Mouse (Mus musculus): ENCODE measurements around the gene Crisp2. TPM values are rescaled to one million over a fixed set of nuclear protein-coding genes. Genes with fewer than 3 reads are reported as not detected.

The Crisp2 gene
- polyA plus RNA-seq, 1 experiment from 2014 or later, result not detected

- H3K4me2 ChIP-seq (ENCODE audit: low read depth, low read length), result no peak overlapping the region
These were observed 4.8 kb upstream of the Crisp2 start for GRCm38 (mm10) chr17:40811560-40811959.

GRCm38 (mm10) chr17:40810934-40811333, 4.1 kb upstream of the Crisp2 start, which contains the start of gene Rhag:
TSS of gene Rhag (plus strand) at chr17:40811126.
- H3K4me2 ChIP-seq (ENCODE audit: low read depth, low read length), result no peak within 1 kb of the TSS
- H3K4me1 ChIP-seq (replicated peaks; ENCODE audit: control insufficient read depth, insufficient read depth, low read length), result no peaks in the 10 kb centered on the region; the same call in 1 of the 2 replicates
- H3K9me3 ChIP-seq (ENCODE audit: control insufficient read depth, low read length), result no peaks in the 10 kb centered on the region
- H3K9ac ChIP-seq (ENCODE audit: low read length), result no peak within 1 kb of the TSS
- ATAC-seq (ENCODE audit: low read depth), result no peak
- H3K27me3 ChIP-seq (ENCODE audit: control insufficient read depth, insufficient read depth, low read depth, low read length), result no peaks in the 10 kb centered on the region
- WGBS, result 60% methylated on average over 1 of the region's 1 CpGs
- no peaks in the 10 kb centered on the region for H3K36me3 ChIP-seq (ENCODE audit: control insufficient read depth, insufficient read depth, low read length)
- H3K4me3 ChIP-seq (ENCODE audit: low read length), result no peak within 1 kb of the TSS
- no peak within 1 kb of the TSS for H3K27ac ChIP-seq (ENCODE audit: low read length)

More at GRCm38 (mm10) chr17:40811560-40811959, 4.8 kb upstream of the Crisp2 start:
- H3K9me3 ChIP-seq (ENCODE audit: control insufficient read depth, low read length), result no peaks in the 10 kb centered on the region
- no peaks in the 10 kb centered on the region; the same call in 1 of the 2 replicates for H3K4me1 ChIP-seq (replicated peaks; ENCODE audit: control insufficient read depth, insufficient read depth, low read length)
- 90% methylated on average over 1 of the region's 1 CpGs for WGBS
- no peaks in the 10 kb centered on the region for H3K27me3 ChIP-seq (ENCODE audit: control insufficient read depth, insufficient read depth, low read depth, low read length)
- no peak for ATAC-seq (ENCODE audit: low read depth)
- no peaks in the 10 kb centered on the region for H3K36me3 ChIP-seq (ENCODE audit: control insufficient read depth, insufficient read depth, low read length)
- no peak overlapping the region for H3K9ac ChIP-seq (ENCODE audit: low read length)
- no peak overlapping the region for H3K27ac ChIP-seq (ENCODE audit: low read length)
- H3K4me3 ChIP-seq (ENCODE audit: low read length), result no peak overlapping the region

- H3K4me3 ChIP-seq (ENCODE audit: low read length), result no peak overlapping the region
- no peak overlapping the region for H3K27ac ChIP-seq (ENCODE audit: low read length)
- H3K4me1 ChIP-seq (replicated peaks; ENCODE audit: control insufficient read depth, insufficient read depth, low read length), result no peaks in the 10 kb centered on the region; the same call in 1 of the 2 replicates
- H3K9me3 ChIP-seq (ENCODE audit: control insufficient read depth, low read length), result no peaks in the 10 kb centered on the region
- H3K36me3 ChIP-seq (ENCODE audit: control insufficient read depth, insufficient read depth, low read length), result no peaks in the 10 kb centered on the region
- H3K4me2 ChIP-seq (ENCODE audit: low read depth, low read length), result no peak overlapping the region
- no peak overlapping the region for H3K9ac ChIP-seq (ENCODE audit: low read length)
- no peak for ATAC-seq (ENCODE audit: low read depth)
- H3K27me3 ChIP-seq (ENCODE audit: control insufficient read depth, insufficient read depth, low read depth, low read length), result no peaks in the 10 kb centered on the region
These were observed 1.3 kb upstream of the Crisp2 start for GRCm38 (mm10) chr17:40808071-40808470.

GRCm38 (mm10) chr17:40806550-40806949, 253 bp downstream of the Crisp2 start:
- Histone ChIP-seq H3K4me2 (ENCODE audit: low read depth, low read length) (no peak overlapping the region), H3K27me3 (ENCODE audit: control insufficient read depth, insufficient read depth, low read depth, low read length) (no peaks in the 10 kb centered on the region), H3K27ac (ENCODE audit: low read length) (peak overlapping the region; percentile 77; the same call in 1 of the 2 replicates), H3K4me3 (ENCODE audit: low read length) (no peak overlapping the region), H3K9ac (ENCODE audit: low read length) (no peak overlapping the region), H3K36me3 (ENCODE audit: control insufficient read depth, insufficient read depth, low read length) (no peaks in the 10 kb centered on the region), H3K9me3 (ENCODE audit: control insufficient read depth, low read length) (no peaks in the 10 kb centered on the region), H3K4me1 (replicated peaks; ENCODE audit: control insufficient read depth, insufficient read depth, low read length) (no peaks in the 10 kb centered on the region; the same call in 1 of the 2 replicates)
- peak; percentile 96 for ATAC-seq (ENCODE audit: low read depth)
- 19% methylated on average over 3 of the region's 3 CpGs for WGBS

- H3K4me3 ChIP-seq (ENCODE audit: low read length), result no peak overlapping the region
- no peaks in the 10 kb centered on the region for H3K9me3 ChIP-seq (ENCODE audit: control insufficient read depth, low read length)
- 66% methylated on average over 3 of the region's 3 CpGs for WGBS
- no peak overlapping the region for H3K9ac ChIP-seq (ENCODE audit: low read length)
- H3K36me3 ChIP-seq (ENCODE audit: control insufficient read depth, insufficient read depth, low read length), result no peaks in the 10 kb centered on the region
- H3K4me2 ChIP-seq (ENCODE audit: low read depth, low read length), result no peak overlapping the region
- no peak overlapping the region for H3K27ac ChIP-seq (ENCODE audit: low read length)
- H3K4me1 ChIP-seq (replicated peaks; ENCODE audit: control insufficient read depth, insufficient read depth, low read length), result no peaks in the 10 kb centered on the region; the same call in 1 of the 2 replicates
- no peak for ATAC-seq (ENCODE audit: low read depth)
- H3K27me3 ChIP-seq (ENCODE audit: control insufficient read depth, insufficient read depth, low read depth, low read length), result no peaks in the 10 kb centered on the region
These were observed 4.0 kb downstream of the Crisp2 start for GRCm38 (mm10) chr17:40802707-40803340.

- Histone ChIP-seq H3K27ac (ENCODE audit: low read length) (no peak overlapping the region), H3K4me3 (ENCODE audit: low read length) (no peak overlapping the region), H3K27me3 (ENCODE audit: control insufficient read depth, insufficient read depth, low read depth, low read length) (no peaks in the 10 kb centered on the region), H3K4me1 (replicated peaks; ENCODE audit: control insufficient read depth, insufficient read depth, low read length) (no peaks in the 10 kb centered on the region), H3K9me3 (ENCODE audit: control insufficient read depth, low read length) (no peaks in the 10 kb centered on the region), H3K4me2 (ENCODE audit: low read depth, low read length) (no peak overlapping the region), H3K36me3 (ENCODE audit: control insufficient read depth, insufficient read depth, low read length) (no peaks in the 10 kb centered on the region), H3K9ac (ENCODE audit: low read length) (no peak overlapping the region)
- ATAC-seq (ENCODE audit: low read depth), result peak; percentile 57; the same call in 1 of the 2 replicates
- 43% methylated on average over 20 of the region's 20 CpGs for whole genome bisulfite sequencing
These were observed 12.6 kb downstream of the Crisp2 start for GRCm38 (mm10) chr17:40793921-40794854.

GRCm38 (mm10) chr17:40789877-40790276, 16.9 kb downstream of the Crisp2 start:
- no peak overlapping the region for H3K4me3 ChIP-seq (ENCODE audit: low read length)
- no peaks in the 10 kb centered on the region for H3K9me3 ChIP-seq (ENCODE audit: control insufficient read depth, low read length)
- no peak overlapping the region for H3K9ac ChIP-seq (ENCODE audit: low read length)
- H3K27ac ChIP-seq (ENCODE audit: low read length), result no peak overlapping the region
- H3K36me3 ChIP-seq (ENCODE audit: control insufficient read depth, insufficient read depth, low read length), result no peaks in the 10 kb centered on the region
- no peaks in the 10 kb centered on the region for H3K4me1 ChIP-seq (replicated peaks; ENCODE audit: control insufficient read depth, insufficient read depth, low read length)
- no peak for ATAC-seq (ENCODE audit: low read depth)
- no peak overlapping the region for H3K4me2 ChIP-seq (ENCODE audit: low read depth, low read length)
- H3K27me3 ChIP-seq (ENCODE audit: control insufficient read depth, insufficient read depth, low read depth, low read length), result no peaks in the 10 kb centered on the region

GRCm38 (mm10) chr17:40767120-40767519, 39.7 kb downstream of the Crisp2 start:
- ATAC-seq (ENCODE audit: low read depth), result no peak
- Histone ChIP-seq H3K27me3 (ENCODE audit: control insufficient read depth, insufficient read depth, low read depth, low read length) (no peaks in the 10 kb centered on the region), H3K4me1 (replicated peaks; ENCODE audit: control insufficient read depth, insufficient read depth, low read length) (no peaks in the 10 kb centered on the region), H3K9ac (ENCODE audit: low read length) (no peak overlapping the region), H3K9me3 (ENCODE audit: control insufficient read depth, low read length) (no peaks in the 10 kb centered on the region), H3K27ac (ENCODE audit: low read length) (no peak overlapping the region), H3K36me3 (ENCODE audit: control insufficient read depth, insufficient read depth, low read length) (no peaks in the 10 kb centered on the region), H3K4me2 (ENCODE audit: low read depth, low read length) (no peak overlapping the region), H3K4me3 (ENCODE audit: low read length) (no peak overlapping the region)
- 77% methylated on average over 1 of the region's 1 CpGs for WGBS

- H3K9me3 ChIP-seq (ENCODE audit: control insufficient read depth, low read length), result no peaks in the 10 kb centered on the region
- ATAC-seq (ENCODE audit: low read depth), result no peak
- no peak overlapping the region for H3K9ac ChIP-seq (ENCODE audit: low read length)
- no peaks in the 10 kb centered on the region for H3K27me3 ChIP-seq (ENCODE audit: control insufficient read depth, insufficient read depth, low read depth, low read length)
- H3K27ac ChIP-seq (ENCODE audit: low read length), result no peak overlapping the region
- no peaks in the 10 kb centered on the region for H3K36me3 ChIP-seq (ENCODE audit: control insufficient read depth, insufficient read depth, low read length)
- no peak overlapping the region for H3K4me2 ChIP-seq (ENCODE audit: low read depth, low read length)
- H3K4me3 ChIP-seq (ENCODE audit: low read length), result no peak overlapping the region
- no peaks in the 10 kb centered on the region for H3K4me1 ChIP-seq (replicated peaks; ENCODE audit: control insufficient read depth, insufficient read depth, low read length)
- 68% methylated on average over 4 of the region's 4 CpGs for WGBS
These were observed 43.1 kb downstream of the Crisp2 start for GRCm38 (mm10) chr17:40763662-40764061.
